Mouse (Mus musculus) liver, postnatal 0 days (tissue): ENCODE measurements around the gene Vamp4. TPM values are rescaled to one million over a fixed set of nuclear protein-coding genes. Genes with fewer than 3 reads are reported as not detected.
A peak's percentile ranks its signal among the peaks of the same experiment; 100 is the strongest.

Experiments
- ATAC-seq: fragments of 200-750 bp; cut with Nextera tagmentation; 2 replicates; pipeline ENCODE4 v1.8.0; 2017; ENCODE audit warnings: mild to moderate bottlenecking, moderate library complexity
- DNase-seq: peaks from one replicate; pipeline ENCODE4 v3.0.0-alpha.2; 2016
- H3K27ac ChIP-seq: fragments of 300-500 bp; sonication (generic); 2 replicates; pipeline ENCODE4 v1.5.1; 2014; ENCODE audit warnings: antibody characterized with exemption, moderate library complexity, mild to moderate bottlenecking, low read depth
- H3K27me3 ChIP-seq: fragments of 300-500 bp; sonication (generic); 2 replicates; pipeline ENCODE4 v1.6.1; 2014; ENCODE audit warnings: low read length, control low read depth, mixed read lengths; ENCODE audit not compliant: insufficient read depth
- H3K36me3 ChIP-seq: fragments of 300-500 bp; sonication (generic); replicated peaks from 2 replicates; pipeline ENCODE4 v1.6.1; 2014; ENCODE audit warnings: mild to moderate bottlenecking, control low read depth, low read length, moderate library complexity, mixed read lengths; ENCODE audit not compliant: insufficient read depth
- H3K4me1 ChIP-seq: fragments of 300-500 bp; sonication (generic); 2 replicates; pipeline ENCODE4 v1.6.1; 2014; ENCODE audit warnings: antibody characterized with exemption, mild to moderate bottlenecking, control low read depth; ENCODE audit not compliant: insufficient read depth
- H3K4me2 ChIP-seq: fragments of 300-500 bp; sonication (generic); 2 replicates; pipeline ENCODE4 v1.6.1; 2014; ENCODE audit warnings: low read depth, mild to moderate bottlenecking, low read length, moderate library complexity, mixed read lengths
- H3K4me3 ChIP-seq: fragments of 300-500 bp; sonication (generic); 2 replicates; pipeline ENCODE4 v1.5.1; 2014; ENCODE audit warnings: low read depth, low read length
- H3K9ac ChIP-seq: fragments of 300-500 bp; sonication (generic); replicated peaks from 2 replicates; pipeline ENCODE4 v1.6.1; 2014; ENCODE audit warnings: mild to moderate bottlenecking, moderate library complexity
- H3K9me3 ChIP-seq: fragments of 300-500 bp; sonication (generic); 2 replicates; pipeline ENCODE4 v1.6.1; 2016; ENCODE audit warnings: mild to moderate bottlenecking, control low read depth, low read length, mixed read lengths
- CTCF ChIP-seq: sonication (generic); IDR thresholded peaks from 2 replicates; pipeline ENCODE4 v1.5.1; 2016; ENCODE audit warnings: antibody characterized with exemption, low read depth
- EP300 ChIP-seq: IDR thresholded peaks from 2 replicates; pipeline ENCODE4 v1.6.1; 2016; ENCODE audit warnings: antibody characterized with exemption, low read depth, mild to moderate bottlenecking
- WGBS: fragments of 180-500 bp; shearing (Covaris S2); extraction: QIAGEN DNeasy Blood & Tissue Kit; methylation state at CpG from one replicate; pipeline ENCODE4 v1.1.7; 2014; ENCODE audit not compliant: insufficient replicate concordance; 5-methylcytosine and 5-hydroxymethylcytosine counted together
- polyA plus RNA-seq: library from polyadenylated mRNA; unstranded; fragments of >200 nt; fragmentation: Nextera tagmentation; extraction: Ambion mirVana; gene quantifications from 2 replicates; pipeline ENCODE4 v1.2.1, GENCODE M21; 2015

The Vamp4 gene
- polyA plus RNA-seq, 1 experiment from 2014 or later, result 14.9 TPM

DNA sequence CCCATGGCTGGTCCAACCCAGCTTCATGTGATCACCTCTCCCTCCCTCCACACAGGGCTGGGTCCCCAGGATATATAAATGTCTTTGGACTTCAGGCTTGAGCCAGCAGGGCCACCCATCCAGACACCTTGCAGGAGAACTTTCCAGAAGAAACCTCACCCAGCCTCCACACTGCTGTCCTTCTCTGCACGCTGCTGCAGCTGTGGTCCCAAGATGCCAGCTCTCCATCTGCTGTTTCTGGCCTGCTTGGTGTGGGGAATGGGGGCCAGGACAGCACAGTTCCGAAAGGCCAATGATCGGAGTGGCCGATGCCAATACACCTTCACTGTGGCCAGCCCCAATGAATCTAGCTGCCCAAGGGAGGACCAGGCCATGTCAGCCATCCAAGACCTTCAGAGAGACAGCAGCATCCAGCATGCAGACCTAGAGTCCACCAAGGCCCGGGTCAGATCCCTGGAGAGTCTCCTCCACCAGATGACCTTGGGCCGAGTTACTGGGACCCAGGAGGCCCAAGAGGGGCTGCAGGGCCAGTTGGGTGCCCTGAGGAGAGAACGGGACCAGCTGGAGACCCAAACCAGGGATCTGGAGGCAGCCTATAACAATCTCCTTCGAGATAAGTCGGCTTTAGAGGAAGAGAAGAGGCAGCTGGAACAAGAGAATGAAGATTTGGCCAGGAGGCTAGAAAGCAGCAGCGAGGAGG lies 68.9 kb downstream of the Vamp4 start, which contains the start of gene Myoc:
Gene Myoc (plus strand): TSS at position 105 of the 700 bp plus-strand sequence.
- H3K27ac ChIP-seq, result no peak within 1 kb of the TSS
- no peak within 1 kb of the TSS for H3K9ac ChIP-seq
- H3K4me2 ChIP-seq, result no peak within 1 kb of the TSS
- H3K4me3 ChIP-seq, result no peak within 1 kb of the TSS
- H3K4me1 ChIP-seq, result no peaks in the 10 kb centered on the region
- DNase-seq (no peak), ATAC-seq (no peak)
- H3K27me3 ChIP-seq, result no peaks in the 10 kb centered on the region
- no peak for TF ChIP-seq EP300
- TF ChIP-seq CTCF, result no peak
- H3K9me3 ChIP-seq, result no peaks in the 10 kb centered on the region
- 70% methylated on average over 10 of the region's 10 CpGs for WGBS
- H3K36me3 ChIP-seq, result no peaks in the 10 kb centered on the region

DNA sequence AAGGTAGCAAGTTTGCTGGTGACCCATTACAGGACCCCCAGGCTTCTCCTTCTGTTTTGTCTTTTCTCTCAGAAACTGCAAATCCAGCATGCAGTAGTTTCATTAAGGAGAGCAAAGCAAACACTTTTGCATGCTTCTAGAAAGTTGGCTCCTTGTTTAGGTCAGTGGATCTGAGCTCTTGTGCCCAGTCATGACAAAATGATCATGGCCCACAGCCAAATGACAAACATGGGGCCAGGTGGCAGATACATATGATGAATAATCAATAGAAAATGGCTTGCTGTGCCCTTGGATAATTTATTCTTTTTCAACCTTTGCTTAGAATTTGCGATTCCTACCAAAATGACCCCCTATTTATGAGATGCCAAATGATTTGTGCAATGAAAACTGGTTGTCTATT lies 69.5 kb downstream of the Vamp4 start:
- Histone ChIP-seq H3K36me3 (no peaks in the 10 kb centered on the region), H3K9ac (no peak overlapping the region), H3K27me3 (no peaks in the 10 kb centered on the region), H3K9me3 (no peaks in the 10 kb centered on the region), H3K4me3 (no peak overlapping the region), H3K4me1 (no peaks in the 10 kb centered on the region), H3K27ac (no peak overlapping the region), H3K4me2 (no peak overlapping the region)
- ATAC-seq (no peak), DNase-seq (peak; percentile 38)
- 79% methylated on average over 1 of the region's 1 CpGs for WGBS
- no peak for TF ChIP-seq CTCF
- no peak for TF ChIP-seq EP300

DNA sequence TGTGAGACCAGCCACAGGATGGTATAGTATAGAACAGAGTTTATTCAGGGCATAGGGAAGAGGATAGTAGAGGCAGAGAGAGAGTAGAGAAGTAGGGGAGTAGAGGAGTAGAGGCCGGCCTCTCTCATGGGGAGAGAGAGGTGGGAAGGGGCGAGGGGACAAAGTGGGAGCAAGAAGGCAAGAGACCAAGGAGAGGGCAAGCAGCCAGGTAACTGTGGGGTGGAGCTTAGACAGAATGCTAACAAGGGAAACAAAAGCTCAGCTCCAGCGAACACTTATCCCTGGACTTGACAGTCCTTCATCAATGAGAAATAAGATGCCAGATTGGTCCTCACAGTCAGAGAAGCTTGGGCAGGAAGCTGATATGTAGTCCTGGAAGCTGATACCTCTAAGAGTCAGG lies 72.3 kb downstream of the Vamp4 start:
- Histone ChIP-seq H3K4me2 (no peak overlapping the region), H3K4me1 (no peaks in the 10 kb centered on the region), H3K36me3 (no peaks in the 10 kb centered on the region), H3K4me3 (no peak overlapping the region), H3K9me3 (no peaks in the 10 kb centered on the region), H3K9ac (no peak overlapping the region), H3K27me3 (no peaks in the 10 kb centered on the region), H3K27ac (no peak overlapping the region)
- ATAC-seq (no peak), DNase-seq (no peak)
- 80% methylated on average over 3 of the region's 3 CpGs for WGBS
- TF ChIP-seq EP300, result no peak
- no peak for TF ChIP-seq CTCF

DNA sequence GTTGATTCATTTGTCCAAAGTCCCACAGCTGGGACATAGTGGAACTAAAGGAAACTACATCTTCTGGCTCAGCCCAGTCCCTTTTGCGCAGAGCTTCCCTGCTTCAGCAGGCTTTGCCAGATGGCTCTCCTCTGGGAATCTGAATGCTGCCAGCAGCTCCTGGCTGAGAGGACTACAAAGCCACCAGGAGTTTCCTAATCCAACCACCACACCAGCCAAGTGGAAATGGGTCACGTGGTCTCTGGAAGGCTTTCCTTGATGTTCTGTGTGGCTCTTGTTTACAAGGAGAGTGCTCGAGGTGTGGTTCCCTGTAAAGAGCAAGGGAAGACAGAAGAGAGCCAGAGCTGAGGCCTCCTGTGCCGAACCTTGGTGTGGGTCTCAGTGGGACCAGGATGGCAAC lies 73.4 kb downstream of the Vamp4 start:
- ATAC-seq (peak; percentile 47; the same call in 1 of the 2 replicates), DNase-seq (no peak)
- Histone ChIP-seq H3K27me3 (no peaks in the 10 kb centered on the region), H3K27ac (no peak overlapping the region), H3K9ac (no peak overlapping the region), H3K36me3 (no peaks in the 10 kb centered on the region), H3K4me3 (no peak overlapping the region), H3K9me3 (no peaks in the 10 kb centered on the region), H3K4me1 (no peaks in the 10 kb centered on the region), H3K4me2 (no peak overlapping the region)
- WGBS, result 39% methylated on average over 4 of the region's 4 CpGs
- TF ChIP-seq CTCF, result no peak
- no peak for TF ChIP-seq EP300

DNA sequence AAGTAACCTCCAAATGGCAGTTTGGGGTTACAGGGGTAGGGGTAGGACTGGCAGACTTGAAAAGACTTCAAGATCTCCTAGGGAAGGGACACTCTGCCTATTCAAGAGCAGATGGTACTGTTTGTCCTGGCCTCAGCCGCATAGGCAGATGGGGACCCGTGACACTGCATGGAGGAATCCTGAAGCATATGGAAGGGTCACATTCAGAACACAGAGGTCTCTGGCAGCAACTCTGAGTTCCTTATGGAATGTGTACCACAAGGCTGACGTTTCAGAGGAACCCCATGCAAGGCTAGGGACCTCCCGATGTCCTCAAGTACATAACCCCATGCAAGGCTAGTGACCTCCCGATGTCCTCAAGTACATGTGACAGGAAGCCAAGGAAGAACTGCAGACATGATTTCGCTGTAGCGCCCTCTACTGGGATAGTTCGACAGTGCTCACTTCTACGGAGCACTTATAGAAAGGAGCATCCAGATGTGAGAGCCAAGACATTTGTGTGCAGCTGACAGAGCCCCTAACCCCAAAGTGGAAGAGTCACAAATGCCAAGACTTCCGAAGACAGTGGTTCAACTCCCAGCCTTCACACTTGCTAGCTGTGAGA lies 75.9 kb downstream of the Vamp4 start:
- Histone ChIP-seq H3K9ac (no peak overlapping the region), H3K9me3 (no peaks in the 10 kb centered on the region), H3K36me3 (no peaks in the 10 kb centered on the region), H3K4me2 (no peak overlapping the region), H3K4me3 (no peak overlapping the region), H3K27ac (no peak overlapping the region), H3K27me3 (no peaks in the 10 kb centered on the region), H3K4me1 (no peaks in the 10 kb centered on the region; the same call in 1 of the 2 replicates)
- 70% methylated on average over 10 of the region's 10 CpGs for WGBS
- peak; percentile 24 for DNase-seq
- no peak for ATAC-seq
- TF ChIP-seq CTCF, result peak; percentile 58
- no peak for TF ChIP-seq EP300

DNA sequence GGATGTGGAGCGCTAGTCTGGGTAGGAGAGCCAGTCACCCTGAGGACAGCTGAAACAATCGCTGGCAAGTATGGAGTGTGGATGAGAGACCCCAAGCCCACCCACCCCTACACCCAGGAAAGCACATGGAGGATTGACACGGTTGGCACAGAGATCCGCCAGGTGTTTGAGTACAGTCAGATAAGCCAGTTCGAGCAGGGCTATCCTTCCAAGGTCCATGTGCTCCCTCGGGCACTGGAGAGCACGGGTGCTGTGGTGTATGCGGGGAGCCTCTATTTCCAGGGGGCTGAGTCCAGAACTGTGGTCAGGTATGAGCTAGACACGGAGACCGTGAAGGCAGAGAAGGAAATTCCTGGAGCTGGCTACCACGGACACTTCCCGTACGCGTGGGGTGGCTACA lies 78.1 kb downstream of the Vamp4 start:
- Histone ChIP-seq H3K27ac (no peak overlapping the region), H3K9ac (no peak overlapping the region), H3K4me3 (no peak overlapping the region), H3K4me2 (no peak overlapping the region), H3K27me3 (no peaks in the 10 kb centered on the region), H3K9me3 (no peaks in the 10 kb centered on the region), H3K36me3 (no peaks in the 10 kb centered on the region), H3K4me1 (no peaks in the 10 kb centered on the region; the same call in 1 of the 2 replicates)
- no peak for TF ChIP-seq CTCF
- no peak for TF ChIP-seq EP300
- 84% methylated on average over 14 of the region's 14 CpGs for WGBS
- ATAC-seq, result no peak
- no peak for DNase-seq

Other genes with a start within 250 kb of the Vamp4 start
- 0.12 and 0.14 TPM in 2 replicates for gene Dnm3, start 92.5 kb upstream of the Vamp4 start, polyA plus RNA-seq
- 5.9 and 7.2 TPM in 2 replicates for gene Mettl13, start 22.0 kb upstream of the Vamp4 start, polyA plus RNA-seq
- not detected in 2 replicates for gene Myoc, start 68.6 kb downstream of the Vamp4 start, polyA plus RNA-seq
- not detected in 2 replicates for gene Myocos, start 87.7 kb downstream of the Vamp4 start, polyA plus RNA-seq
- gene Prrc2c, start 170.0 kb downstream of the Vamp4 start, polyA plus RNA-seq, result 29.1 and 37.3 TPM in 2 replicates
- 5.2 and 6.0 TPM in 2 replicates for gene Fmo4, start 243.5 kb downstream of the Vamp4 start, polyA plus RNA-seq